Mouse (Mus musculus) testis, adult 2 months (tissue): ENCODE measurements around the gene Sub1. TPM values are rescaled to one million over a fixed set of nuclear protein-coding genes. Genes with fewer than 3 reads are reported as not detected.
A peak's percentile ranks its signal among the peaks of the same experiment; 100 is the strongest.

Source experiments
- H3K27ac ChIP-seq: fragments of 200-500 bp; 2 replicates; pipeline ENCODE4 v1.5.1; 2012; ENCODE audit warnings: low read depth, low read length; ENCODE audit not compliant: control insufficient read depth, insufficient read depth
- H3K27me3 ChIP-seq: fragments of 200-500 bp; 2 replicates; pipeline ENCODE4 v1.6.1; 2012; ENCODE audit warnings: mild to moderate bottlenecking, low read length, moderate library complexity; ENCODE audit not compliant: control insufficient read depth, insufficient read depth
- H3K36me3 ChIP-seq: fragments of 200-500 bp; 2 replicates; pipeline ENCODE4 v1.6.1; 2012; ENCODE audit warnings: mild to moderate bottlenecking, low read length; ENCODE audit not compliant: control insufficient read depth, insufficient read depth
- H3K4me1 ChIP-seq: fragments of 200-500 bp; 2 replicates; pipeline ENCODE4 v1.6.1; 2012; ENCODE audit warnings: low read length; ENCODE audit not compliant: control insufficient read depth, insufficient read depth
- H3K4me3 ChIP-seq: fragments of 200-500 bp; 2 replicates; pipeline ENCODE4 v1.5.1; 2012; ENCODE audit warnings: low read depth, mild to moderate bottlenecking, low read length, moderate library complexity, mixed read lengths; ENCODE audit not compliant: control insufficient read depth
- CTCF ChIP-seq: fragments of 200-500 bp; IDR thresholded peaks from 2 replicates; pipeline ENCODE4 v1.5.1; 2012; ENCODE audit warnings: low read depth, mild to moderate bottlenecking, inconsistent platforms, low read length, moderate library complexity; ENCODE audit not compliant: control insufficient read depth, insufficient read depth, insufficient replicate concordance
- POLR2A ChIP-seq: fragments of 200-500 bp; IDR thresholded peaks from 2 replicates; pipeline ENCODE4 v1.6.1; 2012; ENCODE audit warnings: low read depth, mild to moderate bottlenecking, inconsistent platforms, low read length, moderate library complexity; ENCODE audit not compliant: control insufficient read depth
- polyA plus RNA-seq: library from polyadenylated mRNA; depleted of rRNA; stranded (reverse); fragments of >200 nt; gene quantifications from 2 replicates; pipeline ENCODE4 v1.2.3, GENCODE M21; 2012

Gene Sub1
- polyA plus RNA-seq, 1 experiment = 26.3 TPM

- H3K36me3 ChIP-seq = peaks cover 4% of the 10 kb centered on the region
- H3K4me3 ChIP-seq = peak overlapping the region; percentile 86
- H3K27me3 ChIP-seq = no peaks in the 10 kb centered on the region
- peak overlapping the region; percentile 82 for H3K27ac ChIP-seq
- peaks cover 2% of the 10 kb centered on the region for H3K4me1 ChIP-seq
- TF ChIP-seq POLR2A = no peak
- TF ChIP-seq CTCF = no peak
Measured at GRCm38 (mm10) chr15:11994921-11995814, 1.6 kb downstream of the Sub1 start.

- Histone ChIP-seq H3K27ac (no peak overlapping the region), H3K4me3 (no peak overlapping the region)
- no peak for TF ChIP-seq POLR2A
- no peak for TF ChIP-seq CTCF
Measured at GRCm38 (mm10) chr15:11994006-11994405, 2.8 kb downstream of the Sub1 start.

GRCm38 (mm10) chr15:11991552-11992113 lies 5.2 kb downstream of the Sub1 start:
- peaks cover 1% of the 10 kb centered on the region for H3K4me1 ChIP-seq
- no peak overlapping the region for H3K27ac ChIP-seq
- TF ChIP-seq POLR2A (no peak), CTCF (no peak)
- no peaks in the 10 kb centered on the region for H3K27me3 ChIP-seq
- peaks cover 6% of the 10 kb centered on the region for H3K36me3 ChIP-seq
- no peak overlapping the region for H3K4me3 ChIP-seq

More at GRCm38 (mm10) chr15:11994006-11994405, 2.8 kb downstream of the Sub1 start:
- peaks cover 6% of the 10 kb centered on the region for H3K36me3 ChIP-seq
- H3K4me1 ChIP-seq = peaks cover 2% of the 10 kb centered on the region
- no peaks in the 10 kb centered on the region for H3K27me3 ChIP-seq

GRCm38 (mm10) chr15:11988580-11988979 lies 8.2 kb downstream of the Sub1 start:
- no peak overlapping the region for H3K4me3 ChIP-seq
- H3K36me3 ChIP-seq = peaks cover 7% of the 10 kb centered on the region
- no peak overlapping the region for H3K27ac ChIP-seq

GRCm38 (mm10) chr15:11987892-11988291 lies 8.9 kb downstream of the Sub1 start:
- peaks cover 6% of the 10 kb centered on the region for H3K36me3 ChIP-seq
- no peaks in the 10 kb centered on the region for H3K4me1 ChIP-seq
- no peak overlapping the region for H3K27ac ChIP-seq
- H3K4me3 ChIP-seq = no peak overlapping the region
- TF ChIP-seq CTCF (no peak), POLR2A (no peak)
- no peaks in the 10 kb centered on the region for H3K27me3 ChIP-seq

More at GRCm38 (mm10) chr15:11988580-11988979, 8.2 kb downstream of the Sub1 start:
- no peak for TF ChIP-seq POLR2A
- TF ChIP-seq CTCF = no peak
- Histone ChIP-seq H3K4me1 (no peaks in the 10 kb centered on the region), H3K27me3 (no peaks in the 10 kb centered on the region)

DNA sequence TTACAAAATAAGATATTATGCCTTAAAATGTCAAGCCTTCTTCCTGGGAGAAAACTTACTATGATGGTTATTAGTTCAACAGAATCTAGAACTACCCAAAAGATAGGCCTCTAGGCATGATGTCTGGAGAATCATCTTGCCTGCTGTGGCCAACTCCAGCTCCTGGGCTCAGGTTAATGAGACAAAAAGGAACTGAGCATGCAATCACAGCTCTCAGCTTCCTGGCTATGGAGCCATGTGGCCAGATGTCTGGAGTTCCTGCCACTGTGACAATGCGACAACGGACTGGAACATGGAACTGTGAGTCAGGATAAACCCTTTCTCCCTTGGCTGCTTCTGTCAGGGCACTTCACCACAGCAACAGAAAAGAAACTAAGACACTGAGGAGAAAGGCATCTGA lies 14.8 kb downstream of the Sub1 start:
- Histone ChIP-seq H3K27me3 (no peaks in the 10 kb centered on the region), H3K27ac (no peak overlapping the region), H3K4me3 (no peak overlapping the region), H3K4me1 (no peaks in the 10 kb centered on the region), H3K36me3 (peaks cover 2% of the 10 kb centered on the region)
- no peak for TF ChIP-seq POLR2A
- no peak for TF ChIP-seq CTCF

DNA sequence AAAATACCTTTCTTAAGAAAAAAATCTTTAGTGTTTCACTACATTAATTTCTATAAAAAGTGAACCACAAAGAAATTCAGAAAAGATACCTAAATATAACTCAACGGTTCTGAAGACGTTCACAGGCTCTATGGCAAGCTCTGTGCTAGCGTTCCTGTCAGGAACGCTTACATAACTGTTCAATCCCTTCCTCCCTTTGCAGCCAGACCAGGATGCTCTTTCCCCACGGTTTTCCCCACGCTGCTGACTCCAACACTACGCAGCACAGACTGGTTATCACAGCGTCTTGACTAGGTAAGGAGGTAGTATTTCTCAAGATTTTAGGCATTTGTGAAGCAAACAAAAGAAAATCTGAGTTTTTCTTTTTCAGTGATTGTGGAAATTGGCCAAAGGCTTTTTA lies 15.3 kb downstream of the Sub1 start:
- TF ChIP-seq CTCF (no peak), POLR2A (no peak)
- peaks cover 2% of the 10 kb centered on the region for H3K36me3 ChIP-seq

More for the DNA sequence above, 15.3 kb downstream of the Sub1 start:
- Histone ChIP-seq H3K4me3 (no peak overlapping the region), H3K27ac (no peak overlapping the region), H3K27me3 (no peaks in the 10 kb centered on the region), H3K4me1 (no peaks in the 10 kb centered on the region)
